Mouse (Mus musculus): Measurements from ENCODE around the gene Sptb. TPM values are rescaled to one million over a fixed set of nuclear protein-coding genes. Genes with fewer than 3 reads are reported as not detected.

The Sptb gene
- total and polyA plus RNA-seq, 2 experiments, result 0.43 to 0.46 TPM

DNA sequence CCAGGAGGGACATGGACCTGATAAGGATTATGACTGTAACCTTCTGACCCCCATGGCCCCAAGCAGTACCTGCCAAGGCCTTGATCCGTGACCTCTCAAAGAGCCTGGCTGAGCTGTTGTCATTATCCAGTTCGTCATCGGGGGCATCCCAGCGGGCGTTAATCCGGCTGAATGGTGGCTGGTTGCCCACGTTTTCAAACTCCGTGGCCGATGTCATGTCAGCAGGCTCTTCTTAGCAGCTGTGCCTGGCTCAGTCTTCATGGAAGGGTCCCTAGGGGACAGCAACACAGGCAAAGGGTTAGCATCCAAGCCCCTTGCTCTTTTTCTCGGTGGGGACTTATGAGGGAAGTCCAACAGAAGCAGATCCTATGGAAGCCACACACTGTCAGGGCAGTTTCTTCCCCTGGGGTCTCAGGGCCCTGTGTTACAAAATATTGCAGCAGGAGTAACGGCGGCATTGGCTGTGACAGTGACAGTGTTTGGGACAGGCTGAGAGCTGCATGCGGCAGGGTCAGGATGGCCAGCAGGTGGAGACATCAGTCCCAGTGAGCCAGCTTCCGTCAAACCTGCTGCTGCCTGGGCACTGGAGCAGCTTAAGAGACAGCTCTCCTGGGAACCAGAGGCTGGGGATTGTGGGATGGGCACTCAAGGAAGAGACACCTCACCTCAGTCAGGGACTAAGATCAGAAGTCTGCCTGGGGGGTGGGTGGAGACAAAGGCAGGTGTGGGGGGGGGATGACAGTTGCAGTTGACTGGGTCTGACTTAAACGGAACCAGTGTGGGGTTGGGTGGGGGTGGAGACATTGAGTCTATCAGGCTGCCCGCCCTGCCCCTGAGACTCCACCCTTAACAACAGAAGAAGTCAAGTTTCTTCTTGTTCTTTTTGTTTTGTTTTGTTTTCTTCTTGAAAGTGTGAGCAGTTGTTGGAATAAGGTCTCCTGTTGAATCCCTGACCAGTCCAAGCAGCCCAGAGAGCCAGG, 60.3 kb downstream of the Sptb start:
- WGBS, result 55% methylated on average over 16 of the region's 16 CpGs
- no peaks in the 10 kb centered on the region for H3K27me3 ChIP-seq (ENCODE audit: control insufficient read depth, insufficient read depth, low read length)
- DNase-seq (ENCODE audit: extremely low read depth, low read depth, low spot score), result peak; percentile 43
- no peaks in the 10 kb centered on the region for H3K4me1 ChIP-seq (ENCODE audit: control insufficient read depth, insufficient read depth, low read length)
- TF ChIP-seq CTCF (IDR thresholded peaks at IDR 0.05; ENCODE audit: low read depth, low read length) (peak; percentile 88), POLR2A (IDR thresholded peaks at IDR 0.05; ENCODE audit: extremely low read depth, insufficient read depth, low read length) (no peak)
- no peak overlapping the region for H3K4me3 ChIP-seq (ENCODE audit: insufficient read depth, low read depth, low read length)
- no peak overlapping the region for H3K9ac ChIP-seq (ENCODE audit: low read depth, low read length)
- no peak overlapping the region for H3K27ac ChIP-seq (replicated peaks; ENCODE audit: insufficient read depth, low read depth, low read length)
- H3K79me2 ChIP-seq (ENCODE audit: control insufficient read depth, insufficient read depth, low read length), result no peaks in the 10 kb centered on the region
- H3K36me3 ChIP-seq (ENCODE audit: control insufficient read depth, insufficient read depth, low read length), result no peaks in the 10 kb centered on the region

GRCm38 (mm10) chr12:76645222-76646110, 64.9 kb downstream of the Sptb start:
- 78% methylated on average over 23 of the region's 23 CpGs for WGBS
- no peaks in the 10 kb centered on the region for H3K27me3 ChIP-seq (ENCODE audit: control insufficient read depth, insufficient read depth, low read length)
- no peak overlapping the region for H3K4me3 ChIP-seq (ENCODE audit: insufficient read depth, low read depth, low read length)
- H3K79me2 ChIP-seq (ENCODE audit: control insufficient read depth, insufficient read depth, low read length), result no peaks in the 10 kb centered on the region
- no peaks in the 10 kb centered on the region for H3K36me3 ChIP-seq (ENCODE audit: control insufficient read depth, insufficient read depth, low read length)
- H3K9ac ChIP-seq (ENCODE audit: low read depth, low read length), result no peak overlapping the region
- TF ChIP-seq POLR2A (IDR thresholded peaks at IDR 0.05; ENCODE audit: extremely low read depth, insufficient read depth, low read length) (no peak), CTCF (IDR thresholded peaks at IDR 0.05; ENCODE audit: low read depth, low read length) (no peak)
- no peak overlapping the region for H3K27ac ChIP-seq (replicated peaks; ENCODE audit: insufficient read depth, low read depth, low read length)
- no peak for DNase-seq (ENCODE audit: extremely low read depth, low read depth, low spot score)
- H3K4me1 ChIP-seq (ENCODE audit: control insufficient read depth, insufficient read depth, low read length), result peaks cover 5% of the 10 kb centered on the region; the same call in 1 of the 2 replicates

DNA sequence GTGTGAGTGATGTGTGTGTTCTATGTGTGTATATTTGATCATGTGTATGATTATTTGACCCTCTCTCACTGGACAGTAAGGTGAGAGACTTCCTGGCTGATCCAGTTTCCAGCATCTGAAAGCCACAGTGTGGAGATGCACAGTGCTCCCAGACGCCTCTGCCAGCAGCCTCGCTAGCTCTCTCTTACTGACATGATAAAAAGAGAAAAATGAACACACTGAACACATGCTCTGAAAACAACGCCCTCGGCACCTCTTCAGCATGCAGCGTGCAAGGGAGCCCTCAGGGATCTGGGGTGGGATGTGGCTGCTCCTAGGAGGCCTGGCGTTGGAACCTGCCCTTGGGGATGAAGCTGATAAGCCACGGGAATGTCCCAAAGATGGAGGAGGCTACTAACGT, 66.7 kb downstream of the Sptb start:
- no peak for DNase-seq (ENCODE audit: extremely low read depth, low read depth, low spot score)
- Histone ChIP-seq H3K27me3 (ENCODE audit: control insufficient read depth, insufficient read depth, low read length) (no peaks in the 10 kb centered on the region), H3K79me2 (ENCODE audit: control insufficient read depth, insufficient read depth, low read length) (no peaks in the 10 kb centered on the region), H3K9ac (ENCODE audit: low read depth, low read length) (no peak overlapping the region), H3K4me1 (ENCODE audit: control insufficient read depth, insufficient read depth, low read length) (peaks cover 5% of the 10 kb centered on the region; the same call in 1 of the 2 replicates), H3K36me3 (ENCODE audit: control insufficient read depth, insufficient read depth, low read length) (no peaks in the 10 kb centered on the region), H3K27ac (replicated peaks; ENCODE audit: insufficient read depth, low read depth, low read length) (no peak overlapping the region), H3K4me3 (ENCODE audit: insufficient read depth, low read depth, low read length) (no peak overlapping the region)
- TF ChIP-seq POLR2A (IDR thresholded peaks at IDR 0.05; ENCODE audit: extremely low read depth, insufficient read depth, low read length), result no peak
- TF ChIP-seq CTCF (IDR thresholded peaks at IDR 0.05; ENCODE audit: low read depth, low read length), result no peak
- 77% methylated on average over 8 of the region's 8 CpGs for WGBS

DNA sequence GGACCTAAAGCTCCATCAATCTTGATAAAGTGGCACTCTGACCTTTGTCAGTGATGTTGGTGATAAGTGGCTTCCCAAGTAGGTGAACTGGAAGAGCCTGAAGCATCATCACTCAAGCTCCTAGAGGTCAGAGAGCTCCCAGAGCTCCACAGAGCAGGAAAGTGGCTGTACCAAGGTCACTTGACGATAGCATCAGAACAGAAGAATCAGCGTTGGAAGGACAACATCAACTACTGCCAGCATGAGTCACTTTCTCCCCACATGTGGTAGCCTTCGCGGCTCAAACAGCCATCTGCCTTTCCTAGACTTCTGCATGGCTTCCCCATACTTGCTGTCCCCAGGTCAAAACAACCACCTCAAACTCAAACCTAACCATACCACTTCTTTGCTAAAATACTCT, 67.7 kb downstream of the Sptb start:
- Histone ChIP-seq H3K9ac (ENCODE audit: low read depth, low read length) (no peak overlapping the region), H3K79me2 (ENCODE audit: control insufficient read depth, insufficient read depth, low read length) (no peaks in the 10 kb centered on the region), H3K27ac (replicated peaks; ENCODE audit: insufficient read depth, low read depth, low read length) (no peak overlapping the region), H3K4me3 (ENCODE audit: insufficient read depth, low read depth, low read length) (no peak overlapping the region), H3K4me1 (ENCODE audit: control insufficient read depth, insufficient read depth, low read length) (peaks cover 7% of the 10 kb centered on the region; the same call in 1 of the 2 replicates), H3K27me3 (ENCODE audit: control insufficient read depth, insufficient read depth, low read length) (no peaks in the 10 kb centered on the region), H3K36me3 (ENCODE audit: control insufficient read depth, insufficient read depth, low read length) (no peaks in the 10 kb centered on the region)
- TF ChIP-seq CTCF (IDR thresholded peaks at IDR 0.05; ENCODE audit: low read depth, low read length) (no peak), POLR2A (IDR thresholded peaks at IDR 0.05; ENCODE audit: extremely low read depth, insufficient read depth, low read length) (no peak)
- 71% methylated on average over 4 of the region's 4 CpGs for WGBS
- no peak for DNase-seq (ENCODE audit: extremely low read depth, low read depth, low spot score)

DNA sequence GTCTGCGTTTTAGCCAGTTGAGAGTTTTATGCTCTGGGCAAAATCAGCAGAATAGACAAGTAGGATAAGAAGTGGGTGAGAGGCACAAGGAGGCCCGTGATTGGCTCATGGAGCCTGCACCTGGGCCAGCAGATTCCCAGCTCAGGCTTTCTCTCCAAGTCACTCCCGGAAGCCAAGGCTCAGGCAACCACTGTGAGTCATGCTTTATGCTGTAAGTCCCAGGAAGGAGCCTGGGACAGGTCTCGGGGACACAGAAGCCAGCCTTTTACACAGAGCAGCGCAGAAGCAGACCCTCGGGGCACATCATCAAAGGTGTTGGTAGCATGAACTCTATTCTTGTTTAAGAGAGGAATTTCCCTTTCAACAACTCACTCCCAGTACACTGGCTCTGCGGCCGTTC, 69.7 kb downstream of the Sptb start:
- no peak overlapping the region for H3K9ac ChIP-seq (ENCODE audit: low read depth, low read length)
- H3K36me3 ChIP-seq (ENCODE audit: control insufficient read depth, insufficient read depth, low read length), result no peaks in the 10 kb centered on the region
- no peaks in the 10 kb centered on the region for H3K79me2 ChIP-seq (ENCODE audit: control insufficient read depth, insufficient read depth, low read length)
- peaks cover 11% of the 10 kb centered on the region; the same call in 1 of the 2 replicates for H3K4me1 ChIP-seq (ENCODE audit: control insufficient read depth, insufficient read depth, low read length)
- WGBS, result 78% methylated on average over 8 of the region's 8 CpGs
- H3K4me3 ChIP-seq (ENCODE audit: insufficient read depth, low read depth, low read length), result no peak overlapping the region
- H3K27me3 ChIP-seq (ENCODE audit: control insufficient read depth, insufficient read depth, low read length), result no peaks in the 10 kb centered on the region
- no peak overlapping the region for H3K27ac ChIP-seq (replicated peaks; ENCODE audit: insufficient read depth, low read depth, low read length)
- no peak for DNase-seq (ENCODE audit: extremely low read depth, low read depth, low spot score)
- TF ChIP-seq POLR2A (IDR thresholded peaks at IDR 0.05; ENCODE audit: extremely low read depth, insufficient read depth, low read length) (no peak), CTCF (IDR thresholded peaks at IDR 0.05; ENCODE audit: low read depth, low read length) (no peak)
